Mouse (Mus musculus): ENCODE measurements around the gene Lcn2.

The Lcn2 gene

DNA sequence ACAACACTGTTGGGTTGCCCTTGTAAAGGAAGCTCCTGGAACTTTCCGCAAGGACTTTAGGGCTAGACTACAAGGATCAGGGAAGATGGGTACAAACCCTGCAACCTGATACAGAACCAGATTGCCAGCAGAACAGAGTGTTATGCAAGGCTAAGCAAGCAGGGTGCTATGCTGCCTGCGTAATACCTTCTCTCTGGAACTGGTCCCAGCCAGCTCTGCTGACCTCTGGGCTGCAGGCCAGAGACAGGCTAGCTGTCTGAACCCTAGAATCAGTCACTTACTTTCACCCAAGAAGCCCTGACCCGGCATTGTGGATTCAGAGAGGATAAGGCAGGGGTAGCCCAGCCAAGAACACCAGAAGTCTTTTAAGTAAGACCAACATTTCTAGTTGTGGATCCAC is 31.3 kb upstream of the Lcn2 start:
- ChIA-PET CTCF (interaction anchor here in 2 of 4 experiments (1.1 to 6.9 kb wide), 2 partner anchors 14 to 15 kb away, joined by 4 to 52 read pairs; no protein-coding TSS in a partner anchor), POLR2A (interaction anchor here in 1 of 4 experiments (1.4 kb wide), 2 partner anchors 10 kb away, joined by 3 to 4 read pairs; no protein-coding TSS in a partner anchor)

DNA sequence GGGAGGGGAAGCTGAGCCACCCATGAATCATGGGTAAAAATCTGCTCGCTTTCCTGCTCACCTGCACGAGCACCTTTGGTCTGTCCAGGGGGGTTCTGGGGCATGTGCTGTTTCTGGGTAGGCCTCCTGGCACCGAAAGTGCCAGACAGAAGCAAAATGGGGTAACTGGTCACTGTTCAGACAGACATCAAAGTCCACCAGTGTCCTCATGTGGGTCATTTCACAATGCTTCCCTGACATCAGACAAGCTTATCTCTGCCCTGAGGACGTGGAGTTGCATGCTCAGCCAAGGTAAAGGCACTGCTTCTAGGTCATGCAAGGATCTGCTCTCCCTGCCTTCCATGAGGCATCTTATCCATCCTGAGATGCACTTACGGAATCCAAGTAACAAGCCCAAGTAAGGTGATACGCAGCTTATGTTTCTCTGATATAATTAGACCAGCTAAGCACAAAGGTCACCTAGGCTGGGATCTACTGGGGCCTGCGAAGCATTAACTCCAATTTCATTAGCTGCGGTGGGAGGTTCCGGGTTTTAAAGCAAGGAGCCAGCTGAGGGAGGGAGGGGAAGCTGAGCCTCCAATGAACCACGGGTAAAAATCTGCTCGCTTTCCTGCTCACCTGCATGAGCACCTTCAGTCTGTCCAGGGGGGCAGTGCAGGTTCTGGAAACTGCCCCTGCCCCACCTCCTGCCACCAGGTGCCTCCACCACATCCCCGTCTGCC is 30.5 kb upstream of the Lcn2 start:
- ChIA-PET CTCF (interaction anchor here in 2 of 4 experiments (0.6 to 6.9 kb wide), 3 partner anchors 13 to 260 kb away, joined by 3 to 52 read pairs (median 4); no protein-coding TSS in a partner anchor), POLR2A (interaction anchor here in 2 of 4 experiments (1.2 to 1.4 kb wide), 3 partner anchors 10 to 11 kb away, joined by 3 to 4 read pairs (median 4); no protein-coding TSS in a partner anchor)

DNA sequence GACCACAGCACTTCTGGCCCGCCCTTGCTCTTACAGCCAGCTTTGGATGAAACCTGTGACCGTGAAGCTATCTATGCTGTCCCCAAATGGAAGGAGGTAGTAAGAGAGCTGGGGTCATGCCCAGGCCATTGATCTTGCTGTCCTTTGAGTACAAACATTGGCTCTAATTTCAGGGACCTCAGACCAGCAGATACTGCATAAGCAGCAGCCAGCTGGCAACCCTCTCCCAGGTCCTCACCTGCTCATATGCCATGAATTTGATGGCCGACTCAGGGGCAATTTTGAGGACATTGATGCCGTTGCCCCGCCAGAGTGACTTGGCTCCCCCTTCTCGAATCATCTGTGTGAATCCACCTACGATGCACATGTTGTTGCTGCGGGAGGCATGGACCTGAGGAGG is 29.4 kb upstream of the Lcn2 start:
- ChIA-PET POLR2A (interaction anchor here in 2 of 4 experiments (0.6 to 1.2 kb wide), 2 partner anchors 55 to 93 kb away, joined by 3 to 6 read pairs; no protein-coding TSS in a partner anchor), CTCF (interaction anchor here (0.7 to 6.9 kb wide), 4 partner anchors 12 to 13 kb away, joined by 3 to 52 read pairs (median 4); no protein-coding TSS in a partner anchor)

DNA sequence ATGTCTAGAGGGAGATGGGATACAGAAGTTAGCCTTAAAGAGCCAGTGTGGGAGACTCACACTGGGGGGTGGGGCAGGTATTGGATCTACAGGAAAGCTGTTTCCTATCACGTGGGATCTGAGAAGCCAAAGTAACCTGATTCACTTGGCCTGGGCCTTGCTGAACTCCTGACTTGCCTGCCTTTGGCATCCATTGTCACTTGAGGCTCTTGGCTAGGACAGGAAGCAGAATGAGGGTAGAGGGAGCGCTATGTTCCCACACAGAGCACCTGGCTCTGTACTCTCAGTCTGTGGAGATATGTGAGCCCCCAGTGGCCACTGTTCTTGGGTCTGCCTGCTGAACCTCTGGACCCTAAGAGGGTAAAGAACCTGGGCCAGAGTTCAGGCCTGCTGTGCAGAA is 28.5 kb upstream of the Lcn2 start:
- POLR2A ChIA-PET = interaction anchor here in 2 of 4 experiments (0.9 to 1.2 kb wide), 3 partner anchors 10 to 92 kb away, joined by 3 read pairs; no protein-coding TSS in a partner anchor
- CTCF ChIA-PET = interaction anchor here in 3 of 4 experiments (0.8 to 6.9 kb wide), 4 partner anchors 11 to 156 kb away, joined by 3 to 52 read pairs (median 4); no protein-coding TSS in a partner anchor

DNA sequence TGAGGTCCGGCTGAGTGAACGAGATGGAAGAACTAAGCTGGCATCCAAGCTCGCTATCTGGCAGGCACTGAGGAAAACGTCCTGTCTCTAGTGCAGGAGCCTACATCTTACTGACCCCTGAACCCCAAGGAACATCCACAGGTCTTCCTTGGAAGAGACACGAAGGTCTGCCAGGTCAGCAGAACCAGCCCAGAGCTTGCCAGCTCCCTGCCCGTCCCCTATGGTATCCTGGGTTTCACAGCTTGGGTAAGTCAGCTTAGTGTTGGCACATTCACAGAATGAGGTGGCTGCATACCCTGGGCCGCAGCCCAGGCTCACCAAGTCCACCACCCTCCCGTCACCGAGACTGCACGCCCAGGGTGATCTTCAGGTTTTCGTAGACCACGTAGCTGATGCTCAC is 27.7 kb upstream of the Lcn2 start:
- CTCF ChIA-PET = interaction anchor here in 3 of 4 experiments (0.5 to 6.9 kb wide), 6 partner anchors 10 to 340 kb away, joined by 3 to 52 read pairs (median 4); no protein-coding TSS in a partner anchor

DNA sequence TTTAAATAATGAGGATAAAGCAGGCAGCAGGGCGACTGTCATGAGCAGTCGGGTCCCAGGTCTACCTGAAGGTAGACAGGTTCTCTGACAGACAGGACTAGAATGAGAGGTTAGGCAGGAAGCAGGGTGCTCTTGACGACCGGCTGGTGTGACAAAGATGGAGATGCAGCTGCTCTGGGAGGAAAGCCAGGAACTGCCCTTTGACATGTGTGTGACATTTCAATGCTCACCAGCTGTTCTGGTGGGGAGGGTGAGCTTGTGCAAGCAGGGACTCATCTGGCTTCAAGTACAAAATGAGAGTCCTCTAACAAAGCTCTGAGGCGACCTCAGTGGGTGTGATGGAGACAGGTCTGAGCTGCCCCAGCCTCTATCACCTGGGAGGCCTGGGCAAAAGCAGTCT is 25.9 kb upstream of the Lcn2 start:
- ChIA-PET POLR2A (interaction anchor here in 1 of 4 experiments (1.6 kb wide), 1 partner anchor 11 kb away, joined by 3 read pairs; no protein-coding TSS in a partner anchor), CTCF (interaction anchor here in 3 of 4 experiments (0.5 to 6.9 kb wide), 5 partner anchors 8 to 54 kb away, joined by 3 to 52 read pairs (median 4); no protein-coding TSS in a partner anchor)

More for the DNA sequence above, 27.7 kb upstream of the Lcn2 start:
- POLR2A ChIA-PET = interaction anchor here in 2 of 4 experiments (0.9 to 1.2 kb wide), 4 partner anchors 9 to 70 kb away, joined by 3 read pairs; partner anchors contain the start of gene Slc25a25 (in 1 of the 2)

DNA sequence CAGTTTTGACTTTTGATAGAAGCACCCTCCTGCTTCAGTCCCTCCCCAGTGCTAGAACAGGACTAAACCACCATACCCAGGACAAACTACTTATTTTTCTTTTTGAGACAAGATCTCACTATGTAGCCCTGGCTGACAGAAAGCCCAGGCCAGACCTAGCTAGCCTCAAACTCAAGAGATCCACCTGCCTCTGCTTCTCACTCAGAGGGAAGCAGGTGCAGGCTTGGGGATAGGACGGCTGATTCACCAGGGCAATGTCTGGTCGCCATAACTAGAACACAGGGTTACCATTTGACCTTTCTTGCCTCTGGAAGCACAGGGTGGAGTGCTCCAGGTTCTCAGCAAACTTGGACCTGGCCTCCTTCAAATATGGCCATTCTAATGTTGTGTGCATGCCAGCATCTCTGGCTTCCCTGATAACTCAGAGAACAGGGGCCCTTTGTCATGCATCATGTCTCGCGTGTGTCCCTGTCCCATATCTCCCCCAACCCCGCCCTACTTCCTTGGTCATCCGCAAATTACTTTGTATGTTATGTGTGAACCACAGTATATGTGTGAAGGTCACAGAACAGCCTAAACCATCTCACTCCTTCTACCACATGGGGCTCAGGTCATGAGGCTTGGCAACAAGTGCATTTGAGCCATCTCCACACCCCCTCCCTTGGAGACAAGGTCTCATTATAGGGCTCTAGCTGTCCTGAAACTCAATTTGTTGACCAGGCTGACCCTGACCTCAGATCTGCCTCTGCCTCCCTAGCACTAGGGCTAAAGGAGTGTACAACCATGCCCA is 24.9 kb upstream of the Lcn2 start:
- POLR2A ChIA-PET = interaction anchor here in 2 of 4 experiments (0.7 to 1.6 kb wide), 3 partner anchors 10 to 1759 kb away, joined by 3 to 4 read pairs (median 4); no protein-coding TSS in a partner anchor

DNA sequence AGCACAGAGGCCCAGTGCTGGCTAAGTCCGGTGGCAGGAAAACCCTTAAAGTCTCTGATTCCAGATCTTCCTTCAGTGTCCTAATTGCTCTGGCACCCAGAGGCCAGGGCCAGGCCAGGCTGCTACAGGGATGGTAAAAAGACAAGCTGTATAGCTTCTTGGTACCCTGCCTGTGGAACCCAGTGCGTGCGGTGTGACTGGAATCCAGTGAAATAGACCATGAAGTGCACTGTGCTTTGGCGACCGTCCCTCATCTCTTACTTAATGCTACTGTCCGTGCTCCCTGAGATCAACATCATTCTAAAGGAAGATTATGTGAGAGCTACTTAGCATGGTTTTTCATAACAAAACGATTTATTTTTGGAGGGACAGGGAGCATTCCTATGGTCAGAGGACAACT is 23.4 kb upstream of the Lcn2 start:
- POLR2A ChIA-PET = interaction anchor here (0.6 to 1.4 kb wide), 5 partner anchors 13 to 401 kb away, joined by 3 to 4 read pairs (median 3); no protein-coding TSS in a partner anchor
- CTCF ChIA-PET = interaction anchor here in 3 of 4 experiments (0.6 to 2.6 kb wide), 7 partner anchors 20 to 103 kb away, joined by 3 to 10 read pairs (median 7); no protein-coding TSS in a partner anchor

More for the DNA sequence above, 24.9 kb upstream of the Lcn2 start:
- CTCF ChIA-PET = interaction anchor here in 1 of 4 experiments (6.9 kb wide), 1 partner anchor 7 kb away, joined by 52 read pairs; no protein-coding TSS in a partner anchor

DNA sequence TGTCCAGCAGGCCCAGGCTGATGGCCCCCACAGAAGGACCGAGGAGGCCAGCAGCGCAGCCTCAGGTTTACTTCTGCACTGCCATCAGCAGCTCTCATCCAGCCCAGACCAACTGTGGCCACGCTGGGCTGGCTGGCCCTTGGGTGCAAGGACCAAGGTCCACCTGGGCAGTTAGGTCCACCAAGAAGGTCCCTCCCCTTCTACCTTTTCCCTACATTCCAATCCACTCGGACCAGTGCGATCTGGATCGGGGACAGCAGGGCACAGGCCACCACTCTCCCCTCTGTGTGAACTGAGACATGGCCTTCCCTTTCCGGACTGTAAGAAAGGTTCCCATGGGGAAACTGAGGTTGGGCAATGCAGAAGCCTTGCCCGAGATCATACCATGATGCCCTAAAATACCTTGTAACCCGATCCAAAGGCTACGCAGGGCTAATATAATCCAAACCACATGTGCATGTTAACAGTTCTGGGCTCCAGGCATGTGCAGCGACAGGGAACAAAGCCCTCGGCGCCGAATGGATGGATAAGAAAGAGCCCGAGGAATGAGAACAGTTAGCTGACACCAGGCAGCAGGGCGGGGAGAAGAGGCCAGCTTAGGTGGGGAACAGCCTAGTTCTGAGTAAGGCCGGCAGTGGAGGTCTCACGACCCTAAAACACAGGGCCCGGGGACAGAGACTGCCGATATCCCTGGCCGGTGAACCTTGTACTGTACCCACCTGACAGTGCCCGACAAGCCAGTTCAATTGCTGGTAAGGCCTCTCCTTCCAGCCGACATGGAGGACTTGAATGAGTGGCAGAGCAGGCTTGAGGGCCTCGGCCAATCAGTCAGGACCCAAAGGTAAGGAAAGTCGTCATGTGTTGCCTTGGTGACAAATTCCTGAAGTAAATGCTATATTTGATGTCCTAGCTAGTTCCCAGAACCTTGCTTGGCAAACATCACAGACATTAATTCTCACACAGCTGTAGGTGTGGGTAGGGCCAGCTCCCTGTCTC is 20.7 kb upstream of the Lcn2 start:
- ChIA-PET POLR2A (interaction anchor here in 2 of 4 experiments (0.6 to 1.4 kb wide), 4 partner anchors 9 to 77 kb away, joined by 3 to 4 read pairs (median 3); no protein-coding TSS in a partner anchor), CTCF (interaction anchor here in 2 of 4 experiments (0.8 to 2.6 kb wide), 9 partner anchors 22 to 280 kb away, joined by 4 to 10 read pairs (median 7); partner anchors contain the start of gene 1110008P14Rik (in 1 of the 2))

DNA sequence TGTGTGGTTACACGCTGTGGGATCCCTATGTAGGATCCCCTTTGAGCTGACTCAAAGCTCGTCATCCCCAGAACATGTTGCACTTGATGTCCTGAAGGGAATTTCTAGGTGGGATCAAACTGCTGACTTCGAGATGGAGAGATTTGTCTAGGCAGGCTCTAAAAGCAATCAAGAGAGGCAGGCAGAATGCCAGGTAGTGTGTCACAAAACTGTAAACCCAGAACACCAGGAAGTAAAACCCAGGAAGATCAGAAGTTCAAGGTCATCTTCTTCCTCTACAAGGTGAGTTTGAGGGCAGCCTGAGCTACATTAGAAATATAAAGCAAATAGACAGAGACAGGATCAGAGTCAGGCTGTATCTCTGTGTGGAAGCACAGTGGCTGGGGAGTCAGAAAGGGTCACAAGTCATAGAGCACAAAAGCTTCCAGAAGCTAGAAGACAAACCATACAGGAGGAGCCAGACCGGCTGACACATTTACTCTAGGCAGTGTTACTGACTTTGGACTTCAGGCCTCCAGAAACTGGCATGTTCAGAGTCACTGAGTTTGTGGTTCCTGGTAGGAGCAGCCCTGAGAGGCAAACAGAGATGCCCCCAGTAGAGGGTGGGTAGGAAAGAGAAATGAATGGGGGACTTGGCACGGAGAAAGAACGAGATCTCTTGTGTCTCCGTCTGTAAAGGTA is 19.2 kb upstream of the Lcn2 start:
- ChIA-PET CTCF (interaction anchor here in 3 of 4 experiments (0.8 to 5.9 kb wide), 6 partner anchors 9 to 159 kb away, joined by 3 to 117 read pairs (median 4); no protein-coding TSS in a partner anchor), POLR2A (interaction anchor here in 2 of 4 experiments (0.6 to 1.7 kb wide), 4 partner anchors 9 to 210 kb away, joined by 3 to 4 read pairs (median 3); no protein-coding TSS in a partner anchor)

DNA sequence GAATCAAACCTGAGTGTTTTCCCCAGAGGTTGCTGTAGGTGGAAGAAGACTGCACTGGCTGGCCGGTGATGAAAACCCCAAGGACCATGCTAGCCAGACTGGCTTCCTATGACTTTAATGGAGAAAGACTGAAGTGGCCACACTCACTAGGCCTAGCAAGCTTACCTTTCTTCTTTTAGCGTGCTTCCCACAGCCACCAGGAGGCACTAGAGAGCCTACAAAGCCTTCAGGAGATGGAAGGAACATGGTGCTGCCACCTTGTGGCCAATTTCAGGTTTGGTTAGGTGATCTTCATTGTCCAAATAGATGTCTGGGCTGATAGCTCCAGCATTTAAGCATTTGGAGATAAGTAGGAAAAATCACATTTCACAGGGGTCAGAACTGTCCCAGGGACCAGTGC is 16.6 kb upstream of the Lcn2 start:
- CTCF ChIA-PET = interaction anchor here (0.6 to 5.9 kb wide), 162 partner anchors 8 to 596 kb away, joined by 3 to 117 read pairs (median 4); partner anchors contain the start of genes 1110008P14Rik (in 3 of the 4), Dnm1 (in 3 of the 4), Slc25a25 (in 3 of the 4) and 9430097D07Rik (in 2 of the 4)
- POLR2A ChIA-PET = interaction anchor here in 3 of 4 experiments (0.6 to 2.2 kb wide), 19 partner anchors 14 to 285 kb away, joined by 3 to 10 read pairs (median 3); partner anchors contain the start of genes 1110008P14Rik (in 1 of the 3), Dpm2 (in 1 of the 3) and Slc25a25 (in 1 of the 3)

DNA sequence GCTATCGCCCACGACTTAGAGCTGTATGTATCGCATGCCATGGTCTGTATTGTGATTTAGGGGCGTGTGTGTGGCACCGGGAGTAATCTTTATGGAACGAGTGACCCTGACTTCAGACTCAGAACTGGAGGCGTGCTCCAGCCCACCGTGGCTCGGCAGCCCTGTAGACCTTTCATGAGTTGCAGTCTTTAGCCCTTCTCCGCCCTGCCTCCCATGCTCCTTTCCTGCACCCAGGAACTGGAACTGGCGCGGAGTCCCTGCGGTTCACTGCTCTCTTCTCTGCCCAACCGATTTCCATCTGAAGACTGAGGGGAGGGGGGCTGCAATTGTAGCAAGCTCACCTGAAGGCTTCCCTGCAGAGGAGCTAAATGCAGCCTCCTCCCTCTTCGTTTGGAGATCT is 8.6 kb upstream of the Lcn2 start:
- ChIA-PET POLR2A (interaction anchor here in 2 of 4 experiments (0.6 to 1.9 kb wide), 9 partner anchors 11 to 1441 kb away, joined by 3 to 6 read pairs (median 3); partner anchors contain the start of genes 1110008P14Rik (in 1 of the 2) and Swi5 (in 1 of the 2)), CTCF (interaction anchor here in 2 of 4 experiments (0.7 to 2.0 kb wide), 3 partner anchors 8 to 33 kb away, joined by 3 to 6 read pairs (median 3); no protein-coding TSS in a partner anchor)

DNA sequence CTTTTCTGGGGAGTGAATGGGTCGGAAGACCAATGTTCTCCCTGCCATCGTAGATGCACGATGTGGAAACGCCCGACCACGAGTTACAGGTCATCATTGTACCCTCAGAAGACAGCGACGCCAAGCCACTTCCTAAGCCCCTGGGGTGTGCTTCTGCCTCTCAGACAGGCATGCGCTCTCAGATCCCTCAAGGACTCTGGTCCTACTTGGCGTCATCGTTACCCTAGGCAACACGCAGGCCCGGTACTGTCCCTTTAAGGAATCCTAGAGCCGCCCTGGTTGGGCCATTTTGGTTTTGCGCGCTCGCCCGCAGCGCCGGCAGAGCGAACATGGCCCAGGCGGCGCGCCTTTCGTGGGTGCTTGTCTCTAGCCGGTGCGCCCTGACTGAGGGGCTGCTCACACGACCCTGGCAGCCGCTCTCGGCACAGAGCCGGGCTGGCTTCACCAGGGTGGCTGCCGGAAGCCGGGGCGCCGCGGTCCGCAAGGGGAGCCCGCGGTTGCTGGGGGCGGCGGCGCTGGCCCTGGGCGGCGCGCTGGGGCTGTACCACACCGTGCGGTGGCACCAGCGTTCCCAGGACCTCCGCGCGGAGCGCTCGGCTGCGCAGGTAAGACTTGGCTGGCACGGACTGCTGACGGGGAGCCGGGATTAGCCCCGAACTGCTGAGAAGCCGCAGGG is 8.0 kb upstream of the Lcn2 start:
- CTCF ChIA-PET = interaction anchor here in 2 of 4 experiments (0.7 to 2.0 kb wide), 3 partner anchors 8 to 14 kb away, joined by 3 to 6 read pairs (median 3); no protein-coding TSS in a partner anchor
- POLR2A ChIA-PET = interaction anchor here in 2 of 4 experiments (0.6 to 1.2 kb wide), 4 partner anchors 33 to 108 kb away, joined by 3 to 6 read pairs (median 3); partner anchors contain the start of gene Swi5 (in 1 of the 2)

DNA sequence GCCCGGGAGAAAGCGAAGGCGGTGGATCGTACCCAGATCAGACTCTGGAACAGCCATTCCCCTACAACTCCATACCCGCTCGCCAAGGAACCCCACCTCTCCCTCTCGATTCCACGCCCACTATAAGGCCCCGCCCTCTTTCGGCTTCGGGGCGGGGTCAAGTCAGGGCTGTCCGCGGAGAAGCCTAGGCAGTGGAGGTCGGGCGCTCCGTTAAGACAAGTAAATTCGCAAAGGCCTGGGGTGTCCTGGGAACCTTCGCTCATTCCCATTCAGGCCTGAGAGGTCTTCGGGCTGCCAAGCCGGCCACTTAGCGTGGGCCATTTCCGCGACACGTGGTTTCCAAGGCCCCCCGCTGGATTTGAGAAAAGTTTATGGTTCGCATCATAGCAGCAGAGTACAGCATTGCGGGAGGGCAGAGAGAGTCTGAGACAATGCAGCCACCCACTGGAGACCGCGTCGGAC is 7.5 kb upstream of the Lcn2 start, which contains the start of gene Ptges2:
Gene Ptges2, plus strand, starts transcription at position 413 of the 462 bp plus-strand sequence.
- CTCF ChIA-PET = interaction anchor here in 3 of 4 experiments (0.5 to 1.3 kb wide), 4 partner anchors 9 to 14 kb away, joined by 3 to 5 read pairs (median 4); partner anchors contain the start of gene 1110008P14Rik (in 1 of the 3)
- POLR2A ChIA-PET = interaction anchor here in 2 of 4 experiments (1.0 to 1.5 kb wide), 5 partner anchors 11 to 262 kb away, joined by 3 to 4 read pairs (median 3); no protein-coding TSS in a partner anchor
